Mouse (Mus musculus) E14TG2a.4 (cell line): ENCODE measurements around the gene Adgrl1.
"Not testable (repeated sequence)": the region's sequence is repeated elsewhere in the genome, so short reads cannot be mapped to it uniquely, and the experiment has no call there.

Source experiments
- H3K27me3 ChIP-seq: 2 replicates; pipeline ENCODE4 v1.6.1; 2014; ENCODE audit warnings: low read length, control low read depth; ENCODE audit not compliant: insufficient read depth
- H3K36me3 ChIP-seq: 2 replicates; pipeline ENCODE4 v1.6.1; 2014; ENCODE audit warnings: low read length, control low read depth; ENCODE audit not compliant: insufficient read depth
- H3K4me1 ChIP-seq: replicated peaks from 2 replicates; pipeline ENCODE4 v1.6.1; 2014; ENCODE audit warnings: low read depth, low read length, control low read depth
- H3K4me3 ChIP-seq: replicated peaks from 2 replicates; pipeline ENCODE4 v1.5.1; 2014; ENCODE audit warnings: mild to moderate bottlenecking, low read length
- H3K9me3 ChIP-seq: 2 replicates; pipeline ENCODE4 v1.6.1; 2014; ENCODE audit warnings: low read length, control low read depth
- CTCF ChIP-seq: conservative IDR thresholded peaks from 2 replicates; pipeline ENCODE4 v1.5.1; 2014; ENCODE audit warnings: low read length
- NANOG ChIP-seq: IDR thresholded peaks from 2 replicates; pipeline ENCODE4 v1.6.1; 2014; ENCODE audit warnings: borderline replicate concordance, low read length, mixed read lengths
- POU5F1 ChIP-seq: IDR thresholded peaks from 2 replicates; pipeline ENCODE4 v1.6.1; 2014; ENCODE audit warnings: low read length, borderline replicate concordance

The Adgrl1 gene

GRCm38 (mm10) chr8:83981533-83981932 lies 81.6 kb downstream of the Adgrl1 start:
- H3K9me3 ChIP-seq, result no peaks in the 10 kb centered on the region
- no peak for TF ChIP-seq NANOG
- no peak for TF ChIP-seq CTCF
- H3K4me1 ChIP-seq, result peaks cover 17% of the 10 kb centered on the region
- no peak overlapping the region for H3K4me3 ChIP-seq
- H3K27me3 ChIP-seq, result no peaks in the 10 kb centered on the region
- peaks cover 61% of the 10 kb centered on the region for H3K36me3 ChIP-seq

- H3K36me3 ChIP-seq, result peaks cover 68% of the 10 kb centered on the region
- H3K27me3 ChIP-seq, result no peaks in the 10 kb centered on the region
- TF ChIP-seq NANOG (no peak), POU5F1 (no peak), CTCF (no peak)
- no peaks in the 10 kb centered on the region for H3K9me3 ChIP-seq
- H3K4me1 ChIP-seq, result peaks cover 10% of the 10 kb centered on the region
- no peak overlapping the region for H3K4me3 ChIP-seq
These were observed 82.5 kb downstream of the Adgrl1 start for GRCm38 (mm10) chr8:83982449-83982848.

GRCm38 (mm10) chr8:83983222-83983621 lies 83.3 kb downstream of the Adgrl1 start:
- not testable (repeated sequence) for H3K4me1 ChIP-seq, H3K27me3 ChIP-seq, H3K4me3 ChIP-seq, H3K9me3 ChIP-seq
- TF ChIP-seq CTCF, result peak; percentile 20
- peaks cover 76% of the 10 kb centered on the region for H3K36me3 ChIP-seq

DNA sequence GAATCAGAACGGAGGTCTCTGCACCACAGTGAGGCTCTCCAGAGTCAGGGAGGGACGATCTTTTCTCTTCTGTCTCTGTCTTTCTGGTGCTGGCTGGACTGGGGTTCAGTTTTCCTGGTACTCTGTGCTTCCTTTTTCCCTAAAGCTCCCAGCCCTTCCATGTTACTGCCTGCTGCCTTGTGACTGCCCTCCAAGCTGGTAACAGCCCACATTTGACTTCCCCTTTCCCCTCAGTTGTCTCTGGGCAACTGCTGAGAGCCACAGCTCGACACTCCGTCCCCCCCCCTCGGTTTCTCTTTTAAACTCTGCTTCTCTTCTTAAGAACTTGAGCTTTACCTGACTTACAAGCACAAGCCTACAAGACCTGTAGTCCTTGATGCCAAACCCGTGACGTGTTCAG lies 89.3 kb downstream of the Adgrl1 start:
- Histone ChIP-seq H3K4me1 (peaks cover 18% of the 10 kb centered on the region), H3K4me3 (no peak overlapping the region), H3K9me3 (no peaks in the 10 kb centered on the region), H3K27me3 (0 out of 2 replicates have a peak, but pooled peaks cover under 1% of the 10 kb centered on the region), H3K36me3 (peaks cover 71% of the 10 kb centered on the region)
- TF ChIP-seq POU5F1 (no peak), NANOG (no peak), CTCF (no peak)

- Histone ChIP-seq H3K4me1 (peaks cover 18% of the 10 kb centered on the region), H3K36me3 (peaks cover 71% of the 10 kb centered on the region), H3K4me3 (no peak overlapping the region), H3K9me3 (no peaks in the 10 kb centered on the region), H3K27me3 (peaks cover 6% of the 10 kb centered on the region)
- TF ChIP-seq POU5F1, result no peak
- TF ChIP-seq CTCF, result no peak
- no peak for TF ChIP-seq NANOG
These were observed 90.3 kb downstream of the Adgrl1 start for GRCm38 (mm10) chr8:83990170-83990569.
